In the genomic region with DNA sequence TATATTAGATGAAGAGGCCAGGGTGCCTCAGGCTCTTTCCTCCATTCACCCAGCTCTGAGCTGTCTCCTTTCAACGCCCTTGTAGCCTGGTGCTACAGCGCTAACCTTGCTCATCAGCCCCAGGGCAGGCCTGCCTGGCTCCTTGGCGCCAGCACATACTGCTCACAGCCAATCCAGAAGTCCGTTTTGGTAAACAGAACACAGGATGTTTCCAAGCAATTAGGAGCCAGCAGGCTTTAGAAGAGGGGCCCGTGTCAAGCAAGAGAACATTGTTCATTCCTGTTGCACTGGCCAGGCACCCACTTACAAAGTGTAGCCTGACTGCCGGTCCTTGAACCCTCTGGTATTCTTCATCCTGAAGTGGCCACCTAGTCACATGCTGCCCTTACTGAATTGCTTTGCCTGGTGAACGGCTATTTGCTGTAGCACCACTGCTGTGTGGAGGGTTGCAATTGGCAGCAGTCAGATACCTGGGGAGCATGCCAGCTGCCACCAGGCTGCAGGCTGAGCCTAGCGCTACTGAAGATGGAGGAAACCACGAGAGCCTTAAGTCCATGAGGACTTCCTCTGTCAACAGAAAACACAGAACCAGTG, we compare ENCODE assay signal across 9 mouse cellular contexts. TPM values are rescaled to one million over a fixed set of nuclear protein-coding genes. Genes with fewer than 3 reads are reported as not detected.
DNase-seq lines count a peak whose midpoint lies in the region; ATAC-seq lines count a peak whose summit lies in the region.
"Had no signal": no experiment of that assay in that cellular context is flagged by ENCODE, and none has a peak within 500 bp of the region (broad histone marks: within the 10 kb centered on the region; RNA-seq: fewer than 3 reads in every experiment).

No protein-coding gene starts in this region.

- no peak overlapping the region for H3K4me2 ChIP-seq in kidney, embryonic 16.5 days (replicated peaks; ENCODE audit: low read depth, low read length)
- H3K4me2 ChIP-seq in hindbrain, embryonic 15.5 days, result no peak overlapping the region
- H3K4me2 ChIP-seq in limb, embryonic 15.5 days, result no peak overlapping the region
- H3K4me2 ChIP-seq in stomach, embryonic 15.5 days, result no peak overlapping the region

- 46% methylated on average over 9 of the region's 9 CpGs for WGBS in kidney, embryonic 16.5 days
- WGBS in hindbrain, embryonic 15.5 days, result 46% methylated on average over 9 of the region's 9 CpGs
- 25% methylated on average over 9 of the region's 9 CpGs for WGBS in limb, embryonic 15.5 days
- WGBS in stomach, embryonic 15.5 days, result 31% methylated on average over 9 of the region's 9 CpGs

- no peaks in the 10 kb centered on the region for H3K4me1 ChIP-seq in kidney, embryonic 16.5 days (ENCODE audit: insufficient read depth, low read length)
- peaks cover 24% of the 10 kb centered on the region for H3K4me1 ChIP-seq in hindbrain, embryonic 15.5 days (replicated peaks)
- peaks cover 21% of the 10 kb centered on the region for H3K4me1 ChIP-seq in limb, embryonic 15.5 days
- H3K4me1 ChIP-seq in stomach, embryonic 15.5 days, result peaks cover 15% of the 10 kb centered on the region; the same call in 1 of the 2 replicates

- peak; percentile 9 for DNase-seq in kidney, postnatal 14 days
- peak; percentile 83 to 86 for DNase-seq in cerebellum, adult 18-20 months
- no peak for DNase-seq in urinary bladder, postnatal 25 days (ENCODE audit: low spot score)

- no peaks in the 10 kb centered on the region for H3K27me3 ChIP-seq in kidney, embryonic 16.5 days (ENCODE audit: insufficient read depth, low read length)
- no peaks in the 10 kb centered on the region for H3K27me3 ChIP-seq in hindbrain, embryonic 15.5 days
- H3K27me3 ChIP-seq in limb, embryonic 15.5 days, result no peaks in the 10 kb centered on the region
- no peaks in the 10 kb centered on the region for H3K27me3 ChIP-seq in stomach, embryonic 15.5 days (replicated peaks)

- H3K9me3 ChIP-seq in kidney, embryonic 16.5 days (ENCODE audit: low read length), result no peaks in the 10 kb centered on the region
- H3K9me3 ChIP-seq in hindbrain, embryonic 15.5 days, result no peaks in the 10 kb centered on the region
- H3K9me3 ChIP-seq in limb, embryonic 15.5 days, result no peaks in the 10 kb centered on the region
- no peaks in the 10 kb centered on the region for H3K9me3 ChIP-seq in stomach, embryonic 15.5 days

- no peak overlapping the region for H3K9ac ChIP-seq in kidney, embryonic 16.5 days (replicated peaks; ENCODE audit: low read length)
- H3K9ac ChIP-seq in hindbrain, embryonic 15.5 days, result no peak overlapping the region
- H3K9ac ChIP-seq in limb, embryonic 15.5 days, result no peak overlapping the region
- H3K9ac ChIP-seq in stomach, embryonic 15.5 days, result no peak overlapping the region

- no peak overlapping the region for H3K27ac ChIP-seq in kidney, embryonic 16.5 days (ENCODE audit: low read length)
- peak overlapping the region; percentile 43 for H3K27ac ChIP-seq in hindbrain, embryonic 15.5 days (replicated peaks)
- peak overlapping the region; percentile 63; the same call in 1 of the 2 replicates for H3K27ac ChIP-seq in limb, embryonic 15.5 days
- H3K27ac ChIP-seq in stomach, embryonic 15.5 days, result no peak overlapping the region

- ATAC-seq in kidney, embryonic 16.5 days (ENCODE audit: low FRiP score, low TSS enrichment), result no peak
- peak; percentile 75 for ATAC-seq in frontal cortex, adult (ENCODE audit: low TSS enrichment)
- ATAC-seq in hindbrain, embryonic 15.5 days (ENCODE audit: low FRiP score, low read depth), result peak; percentile 73; the same call in 1 of the 2 replicates
- no peak for ATAC-seq in limb, embryonic 15.5 days (ENCODE audit: insufficient number of reproducible peaks, low FRiP score, low TSS enrichment, low read depth)
- ATAC-seq in stomach, embryonic 15.5 days (ENCODE audit: insufficient read depth, low FRiP score, low read depth), result peak; percentile 14; the same call in 1 of the 2 replicates

- H3K4me3 ChIP-seq in kidney, embryonic 16.5 days (ENCODE audit: low read length), result no peak overlapping the region
- no peak overlapping the region for H3K4me3 ChIP-seq in hindbrain, embryonic 15.5 days
- H3K4me3 ChIP-seq in limb, embryonic 15.5 days, result no peak overlapping the region
- no peak overlapping the region for H3K4me3 ChIP-seq in stomach, embryonic 15.5 days (replicated peaks)

- H3K36me3 ChIP-seq in kidney, embryonic 16.5 days (ENCODE audit: insufficient read depth, low read length), result peaks cover 24% of the 10 kb centered on the region
- peaks cover 22% of the 10 kb centered on the region for H3K36me3 ChIP-seq in hindbrain, embryonic 15.5 days
- H3K36me3 ChIP-seq in limb, embryonic 15.5 days, result peaks cover 41% of the 10 kb centered on the region
- peaks cover 22% of the 10 kb centered on the region for H3K36me3 ChIP-seq in stomach, embryonic 15.5 days

RNA-seq across cellular contexts. Expression of gene Ndufa10, which starts 35.9 kb away (rescaled TPM):
- 348 and 378 TPM in 2 replicates for polyA plus RNA-seq in kidney, embryonic 16.5 days (2015; fragmentation: Nextera tagmentation; extraction: Ambion mirVana)
- polyA plus RNA-seq in hindbrain, embryonic 15.5 days (2015; fragmentation: Nextera tagmentation; extraction: Ambion mirVana), result 314 and 315 TPM in 2 replicates
- polyA plus RNA-seq in limb, embryonic 15.5 days (2015; fragmentation: Nextera tagmentation; extraction: Ambion mirVana), result 259 and 273 TPM in 2 replicates
- polyA plus RNA-seq in stomach, embryonic 15.5 days (2015; fragmentation: Nextera tagmentation; extraction: Ambion mirVana), result 253 and 295 TPM in 2 replicates

RNA-seq across cellular contexts. Expression of gene Olfr1416, which starts 47.1 kb away (rescaled TPM):
- not detected in 2 replicates for polyA plus RNA-seq in kidney, embryonic 16.5 days (2015; fragmentation: Nextera tagmentation; extraction: Ambion mirVana)
- not detected in 2 replicates for polyA plus RNA-seq in hindbrain, embryonic 15.5 days (2015; fragmentation: Nextera tagmentation; extraction: Ambion mirVana)
- not detected in 2 replicates for polyA plus RNA-seq in limb, embryonic 15.5 days (2015; fragmentation: Nextera tagmentation; extraction: Ambion mirVana)
- polyA plus RNA-seq in stomach, embryonic 15.5 days (2015; fragmentation: Nextera tagmentation; extraction: Ambion mirVana), result not detected in 2 replicates
- polyA plus RNA-seq: gonadal fat pad, adult 2 months had no signal

RNA-seq across cellular contexts. Expression of gene Olfr1415, which starts 58.1 kb away (rescaled TPM):
- polyA plus RNA-seq in kidney, embryonic 16.5 days (2015; fragmentation: Nextera tagmentation; extraction: Ambion mirVana), result not detected in 2 replicates
- polyA plus RNA-seq in hindbrain, embryonic 15.5 days (2015; fragmentation: Nextera tagmentation; extraction: Ambion mirVana), result not detected in 2 replicates
- not detected in 2 replicates for polyA plus RNA-seq in limb, embryonic 15.5 days (2015; fragmentation: Nextera tagmentation; extraction: Ambion mirVana)
- not detected in 2 replicates for polyA plus RNA-seq in stomach, embryonic 15.5 days (2015; fragmentation: Nextera tagmentation; extraction: Ambion mirVana)
- polyA plus RNA-seq: gonadal fat pad, adult 2 months had no signal

Comparison
In these comparisons a context has a peak if more than half of its experiments do, and no peak if none do; other contexts are left out.
1. ATAC-seq: peak in frontal cortex, adult (single experiment), hindbrain, embryonic 15.5 days (single experiment) and stomach, embryonic 15.5 days (single experiment); none in kidney, embryonic 16.5 days (single experiment) and limb, embryonic 15.5 days (single experiment).
2. H3K27ac ChIP-seq: peak in hindbrain, embryonic 15.5 days (single experiment) and limb, embryonic 15.5 days (single experiment); none in kidney, embryonic 16.5 days (single experiment) and stomach, embryonic 15.5 days (single experiment).